Mouse (Mus musculus) T-helper 2 cell (primary cell): ENCODE results near the gene Sh3tc1.

Experiments
- in situ Hi-C: fragments of 300-600 bp; cut with MboI, MseI; formaldehyde crosslinking; loops from one replicate; pipeline ENCODE4 v1.15.1; 2025; ENCODE audit warnings: high pct_unique_total_duplicates

The Sh3tc1 gene

GRCm38 (mm10) chr5:35755131-35755733 lies 15.4 kb upstream of the Sh3tc1 start:
- in situ Hi-C loops = no loop called here

GRCm38 (mm10) chr5:35751016-35751415 lies 11.2 kb upstream of the Sh3tc1 start:
- in situ Hi-C loops = no loop called here

- in situ Hi-C loops = no loop called here
Measured at GRCm38 (mm10) chr5:35750026-35750425, 10.2 kb upstream of the Sh3tc1 start.

- in situ Hi-C loops = no loop called here
Measured at GRCm38 (mm10) chr5:35749416-35749815, 9.6 kb upstream of the Sh3tc1 start.

- in situ Hi-C loops = no loop called here
Measured at GRCm38 (mm10) chr5:35746910-35747309, 7.1 kb upstream of the Sh3tc1 start.

- in situ Hi-C loops = no loop called here
Measured at GRCm38 (mm10) chr5:35745406-35745805, 5.6 kb upstream of the Sh3tc1 start.

- in situ Hi-C loops = no loop called here
Measured at GRCm38 (mm10) chr5:35743990-35744722, 4.4 kb upstream of the Sh3tc1 start.

- in situ Hi-C loops = no loop called here
Measured at GRCm38 (mm10) chr5:35743238-35743951, 3.6 kb upstream of the Sh3tc1 start.

GRCm38 (mm10) chr5:35741225-35741820 lies 1.5 kb upstream of the Sh3tc1 start:
- in situ Hi-C loops = no loop called here

- in situ Hi-C loops = no loop called here
Measured at GRCm38 (mm10) chr5:35740716-35741115, 929 bp upstream of the Sh3tc1 start.

- in situ Hi-C loops = no loop called here
Measured at GRCm38 (mm10) chr5:35739005-35739404, 782 bp downstream of the Sh3tc1 start.

- in situ Hi-C loops = no loop called here
Measured at GRCm38 (mm10) chr5:35737231-35737901, 2.4 kb downstream of the Sh3tc1 start.

- in situ Hi-C loops = no loop called here
Measured at GRCm38 (mm10) chr5:35733523-35733922, 6.3 kb downstream of the Sh3tc1 start.

- in situ Hi-C loops = no loop called here
Measured at GRCm38 (mm10) chr5:35731006-35731405, 8.8 kb downstream of the Sh3tc1 start.

GRCm38 (mm10) chr5:35730552-35730951 lies 9.2 kb downstream of the Sh3tc1 start:
- in situ Hi-C loops = no loop called here

GRCm38 (mm10) chr5:35729844-35730243 lies 9.9 kb downstream of the Sh3tc1 start:
- in situ Hi-C loops = no loop called here

- in situ Hi-C loops = no loop called here
Measured at GRCm38 (mm10) chr5:35728957-35729460, 10.8 kb downstream of the Sh3tc1 start.

- in situ Hi-C loops = no loop called here
Measured at GRCm38 (mm10) chr5:35728344-35728956, 11.3 kb downstream of the Sh3tc1 start.

- in situ Hi-C loops = no loop called here
Measured at GRCm38 (mm10) chr5:35727447-35727846, 12.3 kb downstream of the Sh3tc1 start.

GRCm38 (mm10) chr5:35725840-35726239 lies 13.9 kb downstream of the Sh3tc1 start:
- in situ Hi-C loops = no loop called here

- in situ Hi-C loops = no loop called here
Measured at GRCm38 (mm10) chr5:35723900-35724299, 15.9 kb downstream of the Sh3tc1 start.
